Mouse (Mus musculus): ENCODE measurements around the gene Tbx2.

- TF ChIP-seq CTCF (IDR thresholded peaks at IDR 0.05 in 2 of 3, conservative IDR thresholded peaks at IDR 0.05 in 1 of 3; ENCODE audit: control insufficient read depth in 1 of 3, insufficient read depth in 1 of 3, low read depth in 2 of 3, low read length in 3 of 3, poor library complexity in 1 of 3, severe bottlenecking in 1 of 3) (no peak), POLR2A (IDR thresholded peaks at IDR 0.05; ENCODE audit: control insufficient read depth in 1 of 2, insufficient read depth in 1 of 2, low read depth in 1 of 2, low read length in 2 of 2, poor library complexity in 1 of 2) (no peak), GABPA (IDR thresholded peaks at IDR 0.05; ENCODE audit: low read depth, low read length) (no peak), MYC (IDR thresholded peaks at IDR 0.05; ENCODE audit: low read depth, low read length) (no peak), BHLHE40 (IDR thresholded peaks at IDR 0.05; ENCODE audit: borderline replicate concordance, low read depth, low read length) (no peak), EP300 (IDR thresholded peaks at IDR 0.05; ENCODE audit: low read depth in 1 of 2, low read length in 2 of 2) (no peak), SIN3A (IDR thresholded peaks at IDR 0.05; ENCODE audit: low read length) (no peak), USF2 (IDR thresholded peaks at IDR 0.05; ENCODE audit: borderline replicate concordance in 1 of 2, insufficient read depth in 1 of 2, low read depth in 1 of 2, low read length in 2 of 2) (no peak), MAFK (IDR thresholded peaks at IDR 0.05; ENCODE audit: borderline replicate concordance, low read depth, low read length) (no peak), ZNF384 (IDR thresholded peaks at IDR 0.05; ENCODE audit: low read depth, low read length) (no peak), E2F4 (IDR thresholded peaks at IDR 0.05; ENCODE audit: borderline replicate concordance, low read depth, low read length) (no peak), NELFE (IDR thresholded peaks at IDR 0.05; ENCODE audit: low read depth, low read length) (no peak)
Measured at GRCm38 (mm10) chr11:85825823-85826222, 6.5 kb upstream of the Tbx2 start.

All from MEL (cell line).